Mouse (Mus musculus): Measurements from ENCODE around the gene H1foo.

- no peak for TF ChIP-seq CTCF (IDR thresholded peaks at IDR 0.05; ENCODE audit: low read depth)
- no peak for TF ChIP-seq EP300 (IDR thresholded peaks at IDR 0.05; ENCODE audit: low read depth)
Measured at GRCm38 (mm10) chr6:115994877-115995520, 50.3 kb downstream of the H1foo start, which contains the start of gene Plxnd1.

Data from heart, postnatal 0 days (tissue).